Mouse (Mus musculus) gastrocnemius, postnatal 36 days (tissue): ENCODE measurements around the gene Ccdc71. TPM values are rescaled to one million over a fixed set of nuclear protein-coding genes. Genes with fewer than 3 reads are reported as not detected.

Experiments used
- DNase-seq, 2 experiments: peaks; one replicate each; pipeline ENCODE4 v3.0.0; 2022
- intact Hi-C: fragments of 180-260 bp; cut with DNase I; formaldehyde crosslinking; loops from one replicate; pipeline ENCODE4 v1.15.1; 2025
- total RNA-seq, 2 experiments: library from RNA; stranded (reverse); gene quantifications; 2 replicates each; pipeline ENCODE4 v1.2.3; 2021

The Ccdc71 gene
- total RNA-seq, 2 experiments from 2014 or later: 13.3 to 20.0 TPM

DNA sequence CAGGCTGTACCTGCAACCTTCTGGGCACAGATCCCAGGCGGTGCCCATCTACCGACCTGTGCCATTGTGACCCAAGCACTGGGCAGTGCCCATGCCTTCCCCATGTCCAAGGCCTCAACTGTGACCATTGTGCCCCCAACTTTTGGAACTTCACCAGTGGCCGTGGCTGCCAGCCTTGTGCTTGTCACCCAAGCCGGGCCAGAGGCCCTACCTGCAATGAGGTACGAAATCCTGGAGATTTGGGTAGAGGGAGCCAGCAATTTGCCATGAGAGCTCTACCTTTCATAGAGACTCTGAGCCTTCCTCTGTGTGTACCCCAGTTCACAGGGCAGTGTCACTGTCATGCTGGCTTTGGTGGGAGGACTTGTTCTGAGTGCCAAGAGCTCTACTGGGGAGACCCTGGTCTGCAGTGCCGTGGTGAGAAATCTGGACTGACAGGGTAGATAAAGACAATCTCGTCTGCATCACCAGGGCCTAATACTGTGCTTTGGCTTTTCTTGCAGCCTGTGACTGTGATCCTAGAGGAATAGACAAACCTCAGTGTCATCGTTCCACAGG lies 26.7 kb downstream of the Ccdc71 start:
- intact Hi-C loops: no loop called here
- no peak for DNase-seq

DNA sequence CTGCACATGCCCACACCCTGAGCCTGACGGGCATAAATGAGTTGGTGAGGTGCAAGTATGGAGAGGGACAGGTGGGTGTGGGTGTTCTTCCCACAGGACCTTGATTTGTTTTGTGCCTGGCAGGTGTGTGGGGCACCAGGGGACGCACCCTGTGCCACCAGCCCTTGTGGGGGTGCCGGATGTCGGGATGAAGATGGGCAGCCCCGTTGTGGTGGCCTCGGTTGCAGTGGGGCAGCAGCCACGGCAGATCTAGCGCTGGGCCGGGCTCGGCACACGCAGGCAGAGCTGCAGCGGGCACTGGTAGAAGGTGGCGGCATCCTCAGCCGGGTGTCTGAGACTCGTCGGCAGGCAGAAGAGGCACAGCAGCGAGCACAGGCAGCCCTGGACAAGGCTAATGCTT lies 28.1 kb downstream of the Ccdc71 start:
- intact Hi-C loops: no loop called here
- DNase-seq: no peak

DNA sequence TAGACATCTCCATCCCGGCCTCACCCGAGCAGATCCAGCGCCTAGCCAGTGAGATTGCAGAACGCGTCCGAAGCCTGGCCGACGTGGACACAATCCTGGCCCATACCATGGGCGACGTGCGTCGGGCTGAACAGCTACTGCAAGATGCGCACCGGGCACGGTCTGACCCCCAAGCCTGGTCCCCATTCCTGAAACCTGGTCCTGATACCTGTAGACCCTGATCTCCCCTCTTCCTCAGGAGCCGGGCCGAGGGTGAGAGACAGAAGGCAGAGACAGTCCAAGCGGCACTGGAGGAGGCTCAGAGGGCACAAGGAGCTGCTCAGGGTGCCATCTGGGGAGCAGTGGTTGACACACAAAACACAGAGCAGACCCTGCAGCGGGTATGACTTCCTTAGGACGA lies 28.9 kb downstream of the Ccdc71 start:
- no peak for DNase-seq
- intact Hi-C loops: no loop called here

DNA sequence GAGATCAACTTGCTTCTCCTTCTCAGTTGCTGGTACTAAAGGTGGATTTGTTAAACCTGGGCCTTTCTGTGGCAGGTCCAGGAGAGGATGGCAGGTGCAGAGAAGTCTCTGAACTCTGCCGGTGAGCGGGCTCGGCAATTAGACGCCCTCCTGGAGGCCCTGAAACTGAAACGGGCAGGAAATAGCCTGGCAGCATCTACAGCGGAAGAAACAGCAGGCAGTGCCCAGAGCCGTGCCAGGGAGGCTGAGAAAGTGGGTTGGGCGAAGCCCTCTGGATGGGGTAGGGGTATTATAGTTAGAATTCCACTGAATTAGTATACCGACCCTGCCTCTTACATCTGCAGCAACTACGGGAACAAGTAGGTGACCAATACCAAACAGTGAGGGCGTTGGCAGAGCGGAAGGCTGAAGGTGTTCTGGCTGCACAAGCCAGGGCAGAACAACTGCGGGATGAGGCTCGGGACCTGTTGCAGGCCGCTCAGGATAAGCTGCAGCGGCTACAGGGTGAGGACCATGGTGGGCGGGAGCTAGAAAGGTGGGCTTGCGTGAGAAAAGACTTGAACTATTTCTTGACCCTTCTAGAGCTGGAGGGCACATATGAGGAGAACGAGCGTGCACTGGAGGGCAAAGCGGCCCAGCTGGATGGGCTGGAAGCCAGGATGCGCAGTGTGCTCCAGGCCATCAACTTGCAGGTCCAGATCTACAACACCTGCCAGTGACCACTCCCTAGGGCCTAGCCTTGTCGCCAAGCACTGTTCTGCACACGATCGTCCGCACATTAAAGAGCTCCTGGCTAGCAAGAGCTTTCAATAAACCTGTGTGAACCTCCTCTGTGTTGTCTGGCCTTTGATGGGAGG lies 29.6 kb downstream of the Ccdc71 start:
- intact Hi-C loops: no loop called here
- DNase-seq: no peak

DNA sequence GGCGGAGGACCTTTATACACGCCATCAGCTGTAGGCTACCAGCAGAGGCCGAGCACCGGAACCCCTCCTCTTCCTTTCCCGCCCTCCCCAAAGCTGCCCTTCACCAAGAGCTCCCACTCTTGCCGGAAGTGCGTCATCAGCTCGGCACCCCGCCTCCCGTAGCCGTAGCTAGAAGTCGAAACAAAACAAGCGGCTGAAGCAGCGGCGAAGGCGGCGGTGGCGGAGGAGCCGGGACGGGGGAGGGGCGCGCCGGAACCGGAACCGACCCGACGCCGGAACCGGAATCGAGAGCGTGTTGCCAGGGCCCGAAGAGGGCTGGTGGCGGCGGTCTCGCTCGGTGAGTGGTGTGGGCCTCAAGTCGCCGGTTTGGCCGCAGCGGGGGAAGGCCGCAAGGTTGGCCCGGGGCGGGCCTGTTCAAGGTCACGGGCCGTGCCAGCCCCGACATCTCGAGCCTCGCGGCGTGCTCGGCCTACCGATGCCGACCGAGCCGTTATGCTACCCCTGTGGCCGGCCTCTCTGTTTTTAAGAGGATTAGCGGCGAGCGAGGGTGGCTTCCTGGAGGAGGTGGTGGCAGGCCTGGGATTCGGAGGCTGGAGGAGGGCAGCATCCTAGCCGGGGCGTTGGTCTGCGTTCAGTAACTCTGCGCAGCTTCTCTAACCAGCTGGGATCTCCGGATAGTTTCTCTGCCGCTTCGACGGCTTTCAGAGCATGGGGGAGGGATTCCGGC lies 30.4 kb downstream of the Ccdc71 start, which contains the start of gene Usp19:
Gene Usp19, plus strand, starts transcription at position 44 of the 727 bp plus-strand sequence.
- intact Hi-C loops: no loop called here
- peak; percentile 92 to 95 for DNase-seq

DNA sequence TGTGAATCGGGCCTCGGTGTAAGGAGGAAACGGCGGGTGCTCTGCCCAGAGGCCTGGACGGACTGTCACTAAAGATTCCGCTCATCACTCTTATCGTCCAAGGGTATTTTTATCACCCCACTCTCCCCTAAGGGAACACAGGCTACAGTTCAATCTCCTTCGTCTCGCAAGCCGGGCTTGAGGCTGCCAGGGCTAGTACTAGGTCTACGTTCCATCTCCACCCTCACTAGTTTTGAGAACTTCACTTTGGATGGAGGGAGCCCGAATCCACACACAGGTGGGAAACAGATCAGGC lies 30.9 kb downstream of the Ccdc71 start:
- intact Hi-C loops: no loop called here

DNA sequence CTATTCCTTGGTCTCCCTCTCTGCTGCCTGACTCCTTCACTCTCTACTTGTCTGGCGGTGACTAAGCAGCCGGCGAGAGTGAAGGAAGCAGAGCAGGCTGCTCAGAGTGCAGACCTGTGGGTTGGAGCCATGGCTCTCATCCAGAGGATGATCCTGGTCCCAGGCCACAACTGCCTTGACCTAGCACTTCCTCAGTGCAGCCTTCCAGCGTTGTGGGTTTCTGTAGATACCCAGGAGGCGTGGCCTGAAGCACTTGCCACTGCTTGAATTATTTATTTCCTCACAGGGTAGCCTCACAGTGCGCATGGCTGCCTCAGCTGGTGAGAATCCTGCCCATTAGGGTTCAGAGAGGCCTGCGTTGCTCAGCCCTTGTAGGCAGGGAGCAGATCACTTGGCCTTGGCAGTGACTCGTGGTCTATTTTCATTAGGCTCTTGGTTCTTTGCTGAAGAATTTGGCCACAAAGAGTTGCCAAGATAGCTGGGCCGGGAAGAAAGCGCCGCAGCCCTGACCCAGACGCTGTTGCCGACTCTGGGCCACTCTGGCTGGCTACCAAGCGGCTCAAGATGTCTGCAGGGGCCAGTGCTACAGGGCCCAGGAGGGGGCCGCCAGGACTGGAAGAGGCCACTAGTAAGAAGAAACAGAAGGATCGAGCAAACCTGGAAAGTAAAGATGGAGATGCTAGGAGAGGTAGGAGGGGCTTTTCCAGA lies 31.9 kb downstream of the Ccdc71 start:
- no peak for DNase-seq
- intact Hi-C loops: no loop called here

More for the DNA sequence above, 30.9 kb downstream of the Ccdc71 start:
- DNase-seq: no peak

DNA sequence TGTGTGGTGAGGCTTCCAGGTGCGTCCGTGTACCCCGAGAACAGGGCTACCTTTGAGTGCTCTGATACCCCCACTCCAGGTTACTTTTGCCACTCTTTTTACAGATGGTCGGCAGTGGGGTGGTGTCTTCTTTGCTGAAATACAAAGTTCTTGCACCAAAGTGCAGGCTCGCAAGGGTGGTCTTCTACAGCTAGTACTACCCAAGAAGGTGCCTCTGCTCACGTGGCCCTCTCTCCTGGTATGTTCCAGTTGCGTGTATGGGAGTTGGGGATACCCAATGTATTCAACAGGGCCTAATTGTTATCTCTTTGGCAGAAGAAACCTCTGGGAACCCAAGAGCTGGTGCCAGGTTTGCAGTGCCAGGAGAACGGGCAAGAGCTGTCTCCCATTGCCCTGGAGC lies 32.9 kb downstream of the Ccdc71 start:
- intact Hi-C loops: no loop called here
- no peak for DNase-seq

DNA sequence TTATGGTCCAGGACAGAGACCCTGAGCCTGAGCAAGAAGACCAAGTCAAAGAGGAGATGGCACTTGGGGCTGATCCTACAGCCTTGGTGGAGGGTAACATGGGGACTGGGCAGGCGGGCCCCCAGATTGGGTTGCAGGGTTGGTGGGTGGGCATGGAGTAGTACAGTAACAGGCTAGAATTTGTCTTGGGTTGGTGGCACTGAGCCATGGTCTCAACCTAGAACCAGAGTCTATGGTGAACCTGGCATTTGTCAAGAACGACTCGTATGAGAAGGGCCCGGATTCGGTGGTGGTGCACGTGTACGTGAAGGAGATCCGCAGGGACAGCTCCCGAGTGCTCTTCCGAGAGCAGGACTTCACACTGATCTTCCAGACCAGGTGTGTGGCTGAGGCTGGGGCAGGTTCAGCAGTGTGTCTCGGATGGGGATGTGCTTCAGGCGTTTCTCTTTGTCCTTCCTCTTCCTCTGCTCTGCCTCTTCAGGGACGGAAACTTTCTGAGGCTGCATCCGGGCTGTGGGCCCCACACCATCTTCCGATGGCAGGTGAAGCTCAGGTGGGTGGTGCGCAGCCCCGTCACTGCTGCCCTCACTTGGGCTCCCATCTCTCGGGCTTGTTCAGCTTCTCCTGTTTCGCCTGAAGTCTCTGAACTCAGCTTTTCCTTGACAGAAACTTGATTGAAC lies 34.0 kb downstream of the Ccdc71 start:
- intact Hi-C loops: no loop called here
- DNase-seq: no peak

DNA sequence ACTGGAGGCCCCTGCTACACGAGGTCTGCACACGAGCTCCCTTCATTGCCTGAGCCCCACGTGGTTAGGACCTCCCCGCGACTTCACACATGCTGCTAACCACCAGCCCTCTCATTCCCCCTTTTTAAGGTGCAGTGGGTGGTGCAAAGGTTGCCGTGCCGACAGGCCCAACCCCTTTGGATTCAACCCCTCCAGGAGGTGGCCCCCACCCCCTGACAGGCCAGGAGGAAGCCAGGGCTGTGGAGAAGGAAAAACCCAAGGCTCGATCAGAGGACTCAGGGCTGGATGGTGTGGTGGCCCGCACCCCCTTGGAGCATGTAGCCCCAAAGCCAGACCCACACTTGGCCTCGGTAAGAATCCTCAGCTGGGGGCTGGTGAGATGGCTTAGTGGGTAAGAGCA lies 34.6 kb downstream of the Ccdc71 start:
- intact Hi-C loops: no loop called here
- DNase-seq: no peak

DNA sequence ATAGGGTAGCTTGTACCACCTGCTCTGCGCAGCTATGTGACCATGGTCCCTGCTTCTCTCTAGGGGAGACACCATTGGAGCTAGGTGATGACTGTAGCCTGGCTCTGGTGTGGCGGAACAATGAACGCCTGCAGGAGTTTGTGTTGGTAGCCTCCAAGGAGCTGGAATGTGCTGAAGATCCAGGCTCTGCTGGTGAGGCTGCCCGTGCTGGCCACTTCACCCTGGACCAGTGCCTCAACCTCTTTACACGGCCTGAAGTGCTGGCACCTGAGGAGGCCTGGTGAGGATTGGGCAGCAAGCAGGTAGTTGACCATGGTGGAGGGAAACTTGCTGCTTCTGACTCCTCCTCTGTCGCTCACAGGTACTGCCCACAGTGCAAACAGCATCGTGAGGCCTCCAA lies 38.9 kb downstream of the Ccdc71 start:
- intact Hi-C loops: no loop called here
- DNase-seq: peak in 1 of 2 experiments; percentile 10

DNA sequence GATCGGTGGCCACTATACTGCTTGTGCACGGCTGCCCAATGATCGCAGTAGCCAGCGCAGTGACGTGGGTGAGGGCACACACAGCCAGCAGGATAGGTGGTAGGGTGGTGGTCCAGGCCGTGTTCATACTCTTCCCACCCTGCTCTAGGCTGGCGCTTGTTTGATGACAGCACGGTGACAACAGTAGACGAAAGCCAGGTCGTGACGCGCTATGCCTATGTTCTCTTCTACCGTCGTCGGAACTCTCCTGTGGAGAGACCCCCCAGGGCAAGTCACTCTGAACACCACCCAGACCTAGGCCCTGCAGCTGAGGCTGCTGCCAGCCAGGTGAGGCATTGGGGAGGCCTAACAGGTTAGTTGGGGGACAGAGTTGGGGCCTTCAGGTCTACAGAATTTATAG lies 39.6 kb downstream of the Ccdc71 start:
- intact Hi-C loops: no loop called here
- peak in 1 of 2 experiments; percentile 11 for DNase-seq

DNA sequence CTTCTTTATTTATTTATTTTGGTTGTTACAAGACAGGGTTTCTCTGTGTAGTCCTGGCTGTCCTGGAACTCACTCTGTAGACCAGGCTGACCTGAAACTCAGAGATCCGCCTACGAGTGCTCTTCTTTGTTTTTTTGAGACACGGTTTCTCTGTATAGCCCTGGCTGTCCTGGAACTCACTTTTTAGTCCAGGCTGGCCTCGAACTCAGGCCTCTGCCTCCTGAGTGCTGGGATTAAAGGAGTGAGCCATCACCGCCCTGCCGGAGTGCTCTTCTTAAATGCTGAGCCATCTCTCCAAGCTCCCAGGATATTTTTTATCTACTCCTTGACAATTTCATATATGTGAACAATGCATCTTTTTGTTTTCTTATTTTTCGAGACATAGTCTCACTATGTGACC lies 46.6 kb downstream of the Ccdc71 start:
- intact Hi-C loops: no loop called here

DNA sequence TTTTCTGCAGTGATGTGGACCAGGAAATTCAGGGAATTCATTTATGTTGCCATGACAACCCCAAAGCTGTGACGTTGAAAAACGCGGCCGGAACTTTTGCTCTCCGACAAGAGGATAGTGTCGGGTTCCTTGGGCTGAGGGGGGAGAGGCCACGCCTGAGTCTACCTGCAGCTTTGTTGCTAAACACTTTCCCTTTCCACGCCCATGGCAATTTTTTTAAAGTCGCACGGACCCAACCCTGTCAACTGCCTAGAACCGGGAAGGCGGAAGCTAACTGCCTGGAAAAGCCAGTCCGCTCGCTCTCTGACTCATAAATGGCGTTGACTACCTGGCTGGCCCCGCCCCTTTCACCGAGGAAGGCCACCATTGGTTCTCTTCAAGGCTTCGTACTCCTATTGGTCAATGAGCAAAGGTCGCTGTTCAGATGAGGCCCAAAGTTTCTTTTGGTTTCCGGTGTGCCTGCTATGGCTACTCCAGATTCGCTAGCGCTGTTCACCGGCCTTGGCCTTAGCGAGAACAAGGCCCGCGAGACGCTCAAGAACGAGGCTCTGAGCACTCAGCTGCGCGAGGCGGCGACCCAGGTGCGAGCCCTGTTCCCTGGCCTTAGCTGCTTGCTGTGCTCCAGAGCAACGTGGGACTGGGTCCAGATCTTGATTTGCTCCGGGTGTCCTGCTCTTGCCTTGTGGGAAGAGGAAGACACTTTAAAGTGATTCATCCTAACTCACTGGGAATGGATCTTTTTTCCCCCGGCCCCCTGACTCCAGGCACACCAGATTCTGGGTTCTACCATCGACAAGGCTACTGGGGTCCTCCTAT lies 47.5 kb downstream of the Ccdc71 start, which contains the start of gene Qars:
Gene Qars, plus strand, starts transcription at position 88 of the 816 bp plus-strand sequence.
- intact Hi-C loops: no loop called here
- peak; percentile 90 to 91 for DNase-seq

More for the DNA sequence above, 46.6 kb downstream of the Ccdc71 start:
- no peak for DNase-seq

DNA sequence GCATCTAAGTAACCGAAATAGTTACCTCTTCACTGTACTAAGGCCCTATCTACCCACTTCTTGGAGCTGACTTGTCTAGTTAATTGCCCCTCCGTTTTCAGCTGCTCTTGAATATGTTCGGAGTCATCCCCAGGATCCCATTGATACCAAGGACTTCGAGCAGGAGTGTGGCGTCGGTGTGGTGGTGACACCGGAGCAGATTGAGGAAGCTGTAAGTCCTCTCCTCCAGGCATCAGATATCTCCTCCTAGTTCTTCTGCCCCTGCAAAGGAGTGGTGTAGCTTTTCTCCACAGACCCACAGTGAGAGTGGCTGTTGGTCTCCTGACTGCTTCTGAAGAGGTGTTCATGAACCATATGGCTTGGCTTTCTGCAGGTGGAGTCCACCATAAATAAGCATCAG lies 48.4 kb downstream of the Ccdc71 start:
- intact Hi-C loops: no loop called here
- no peak for DNase-seq
